Mouse (Mus musculus): ENCODE measurements around the gene Stab1.
A peak's percentile ranks its signal among the peaks of the same experiment; 100 is the strongest.

Gene Stab1

DNA sequence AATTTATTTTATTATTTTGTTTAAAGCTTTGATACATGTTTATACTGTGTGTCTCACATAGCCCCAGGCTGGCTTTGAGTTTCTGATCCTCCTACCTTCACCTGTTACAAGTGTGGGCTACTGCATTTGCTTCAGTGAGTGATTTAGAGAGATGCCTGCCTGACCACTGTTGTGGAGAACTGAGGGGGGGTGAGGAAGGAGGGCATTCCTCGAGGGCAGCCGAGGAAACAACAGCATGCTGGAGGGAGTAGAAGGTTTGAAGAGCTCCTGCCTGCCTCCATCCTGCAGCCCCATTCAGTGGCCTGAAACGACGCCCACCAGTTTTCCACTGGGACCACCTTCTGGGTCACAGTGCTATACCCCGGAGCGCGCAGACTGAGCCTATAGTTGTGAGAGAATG lies 3.0 kb downstream of the Stab1 start:
- DNase-seq (ENCODE audit: low spot score in 2 of 2): no peak

DNA sequence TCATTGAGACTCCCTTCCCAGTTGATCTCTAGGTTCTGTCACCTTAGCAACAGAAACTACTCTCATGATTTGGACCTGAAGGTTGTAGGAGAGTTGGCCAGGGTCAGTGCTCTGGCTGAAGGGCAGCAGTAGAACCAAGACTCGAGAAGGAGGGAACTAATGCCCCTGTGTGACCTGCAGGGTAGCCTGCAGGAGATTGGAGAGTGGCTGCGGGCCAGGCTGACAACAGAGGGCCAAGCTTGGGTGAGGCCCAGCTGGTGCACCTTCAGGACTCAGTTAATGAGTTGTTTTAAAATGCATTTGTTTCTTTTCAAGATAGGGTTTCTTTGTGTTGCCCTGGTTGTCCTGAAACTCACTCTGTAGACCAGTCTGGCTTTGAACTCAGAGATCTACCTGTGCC lies 3.4 kb downstream of the Stab1 start:
- DNase-seq (ENCODE audit: low spot score in 2 of 2): no peak

DNA sequence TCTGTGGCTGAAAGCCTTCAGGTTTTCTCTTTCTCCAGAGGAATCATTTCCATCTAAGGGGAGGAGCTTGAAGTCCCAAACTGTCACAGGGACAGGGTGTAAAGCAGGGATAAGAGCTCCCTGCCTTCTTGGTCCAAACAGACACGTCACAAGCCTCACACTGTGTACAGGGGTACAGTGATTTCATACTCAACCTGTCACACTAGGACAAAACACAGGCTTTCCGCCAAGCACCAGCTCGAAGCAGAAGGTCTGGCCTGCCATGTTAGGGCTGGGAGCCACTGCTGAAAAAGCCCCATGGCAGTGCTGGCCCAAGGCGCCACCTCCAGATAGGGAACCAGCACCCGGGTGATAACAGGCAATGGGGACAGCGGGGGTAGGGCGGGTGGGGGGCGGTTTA lies 4.4 kb downstream of the Stab1 start:
- DNase-seq (ENCODE audit: low spot score in 2 of 2): no peak

DNA sequence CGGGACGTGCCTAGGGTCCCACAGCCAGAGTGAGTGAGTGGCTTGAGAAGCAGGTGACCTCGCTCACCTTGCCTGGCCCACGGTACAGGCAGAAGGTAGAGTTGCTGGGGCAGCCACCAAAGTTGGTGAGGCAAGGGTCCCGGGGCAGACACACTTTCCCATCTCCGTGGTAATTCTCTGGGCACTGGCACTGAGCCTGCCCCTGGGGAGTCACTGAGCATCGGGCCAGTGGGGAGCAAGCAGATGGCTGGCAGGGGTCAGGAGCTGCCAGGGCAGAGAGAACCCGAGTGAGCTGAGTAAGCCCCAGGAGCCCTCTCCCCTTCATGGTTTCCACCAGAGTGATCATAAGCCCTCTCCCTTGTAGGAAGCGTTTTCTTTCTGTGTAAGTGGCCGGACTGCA lies 6.8 kb downstream of the Stab1 start:
- no peak for DNase-seq (ENCODE audit: low spot score in 2 of 2)

DNA sequence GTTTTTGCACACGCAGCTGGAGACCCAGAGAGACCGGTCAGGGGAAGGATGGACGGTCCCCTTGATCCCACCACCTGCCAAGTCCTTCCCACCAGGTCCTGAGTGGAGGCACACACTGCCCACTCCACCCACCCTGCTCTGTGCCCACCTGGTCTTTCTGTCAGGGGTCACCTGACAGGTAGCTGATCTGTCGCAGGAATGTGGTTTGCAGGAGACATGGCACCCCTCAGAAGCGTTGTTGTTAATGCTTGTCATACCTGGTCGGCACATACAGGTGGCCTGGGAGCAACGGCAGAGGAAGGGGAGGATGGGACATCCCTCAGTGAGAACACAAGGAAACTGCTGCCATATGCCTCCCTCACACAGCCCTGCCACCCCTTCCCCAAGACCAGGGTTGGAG lies 7.2 kb downstream of the Stab1 start:
- no peak for DNase-seq (ENCODE audit: low spot score in 2 of 2)

DNA sequence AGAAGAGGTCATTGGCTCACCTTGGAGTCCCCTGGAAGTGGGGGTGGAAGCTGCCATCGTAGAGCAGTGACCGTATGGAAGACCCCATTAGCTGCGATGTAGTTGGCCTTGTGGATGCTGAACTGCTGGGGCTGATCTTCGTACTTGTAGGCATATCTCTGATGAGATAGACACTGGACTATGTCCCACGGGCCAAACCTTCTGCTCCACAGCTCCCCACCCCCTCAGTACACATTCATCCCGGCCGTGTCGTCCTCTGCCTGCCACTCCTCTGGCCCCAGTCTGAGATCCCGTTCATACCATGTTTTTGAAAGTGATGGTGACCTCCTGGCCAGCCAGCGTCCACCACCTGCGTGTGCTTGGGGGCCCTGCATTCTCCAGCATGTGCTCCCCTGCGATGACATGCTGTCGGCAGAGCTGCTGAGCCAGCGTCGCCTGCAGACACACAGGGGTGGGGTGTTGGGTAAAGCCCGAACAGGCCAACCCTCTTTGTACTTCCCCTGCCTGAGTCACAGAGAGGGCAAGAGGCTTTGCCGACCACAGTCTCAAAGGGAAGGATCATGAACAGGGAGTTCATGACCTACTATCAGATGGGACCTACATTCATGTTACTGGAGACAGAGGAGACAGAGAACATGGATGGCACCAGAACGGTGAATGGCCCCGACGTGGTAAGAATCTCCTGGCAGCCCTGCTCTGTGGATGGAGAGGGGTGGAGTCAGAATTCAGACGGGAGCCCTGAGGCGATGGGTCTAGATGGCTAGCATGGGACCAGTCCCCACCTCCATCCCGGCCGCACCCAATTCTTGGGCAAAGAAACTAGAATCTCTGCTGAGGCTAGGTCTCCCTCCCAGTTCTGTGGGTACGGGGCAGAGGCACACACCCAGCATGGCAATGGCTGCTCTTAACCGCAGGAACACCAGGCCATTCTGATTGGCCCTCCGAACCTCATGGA lies 8.0 kb downstream of the Stab1 start:
- no peak for DNase-seq (ENCODE audit: low spot score in 2 of 2)

DNA sequence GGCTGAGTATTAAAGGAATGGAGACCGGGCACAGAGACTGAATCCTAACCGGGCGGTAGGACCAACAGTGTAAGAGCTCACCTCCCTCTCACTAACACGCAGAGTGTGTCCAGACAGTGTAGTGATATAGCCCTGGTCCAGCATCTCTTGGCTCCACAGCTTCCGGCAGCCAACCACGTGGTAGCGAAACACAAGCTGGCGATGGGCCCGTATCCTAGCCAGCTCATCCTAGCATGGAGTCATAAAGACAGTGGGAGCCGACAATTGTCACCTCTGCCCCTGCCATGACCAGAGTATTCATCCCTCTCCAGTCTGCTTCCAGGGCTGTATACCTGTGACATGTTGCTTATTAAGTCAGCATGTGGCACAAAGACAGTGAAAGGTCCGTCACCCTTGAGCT lies 22.7 kb downstream of the Stab1 start:
- DNase-seq (ENCODE audit: low spot score in 2 of 2): no peak

DNA sequence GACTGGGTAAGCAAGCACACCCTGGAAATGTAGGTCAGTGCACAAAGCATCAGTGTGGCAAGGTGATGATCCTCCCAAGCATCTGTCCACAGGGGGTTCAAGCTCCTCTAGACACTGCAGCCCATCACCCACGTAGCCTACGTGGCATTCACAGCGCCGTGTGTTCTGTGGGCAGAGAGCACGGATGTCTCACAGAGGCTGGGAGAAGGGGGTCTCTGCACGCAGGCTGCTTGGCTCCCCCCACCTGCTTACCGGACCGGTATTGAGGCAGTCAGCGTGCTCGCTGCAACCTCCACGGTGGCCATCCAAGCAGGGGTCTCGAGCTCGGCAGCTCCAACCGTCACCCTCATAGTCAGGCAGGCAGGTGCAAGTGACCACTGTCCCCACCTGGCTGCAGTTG lies 27.4 kb downstream of the Stab1 start:
- DNase-seq (ENCODE audit: low spot score in 2 of 2): no peak

DNA sequence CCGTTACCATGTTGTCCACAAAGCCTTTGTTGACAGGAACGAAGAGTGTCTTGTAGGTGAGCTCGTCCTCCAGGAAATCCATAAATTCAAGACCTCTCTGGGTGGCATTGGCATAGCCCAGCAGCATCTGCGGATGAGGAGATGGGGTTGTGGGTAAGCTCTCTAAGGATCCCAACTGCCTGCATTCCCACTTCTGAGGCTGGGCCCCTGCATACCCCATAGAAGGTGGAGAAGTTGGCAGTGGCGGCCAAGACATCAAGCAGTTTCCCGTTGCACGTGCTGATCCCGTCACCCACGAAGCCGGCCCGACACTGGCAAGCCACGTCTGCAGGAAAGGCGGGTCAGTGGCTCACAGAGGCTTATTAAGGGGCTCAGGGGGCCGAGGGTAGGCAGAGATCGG lies 28.3 kb downstream of the Stab1 start:
- DNase-seq (ENCODE audit: low spot score in 2 of 2): no peak

DNA sequence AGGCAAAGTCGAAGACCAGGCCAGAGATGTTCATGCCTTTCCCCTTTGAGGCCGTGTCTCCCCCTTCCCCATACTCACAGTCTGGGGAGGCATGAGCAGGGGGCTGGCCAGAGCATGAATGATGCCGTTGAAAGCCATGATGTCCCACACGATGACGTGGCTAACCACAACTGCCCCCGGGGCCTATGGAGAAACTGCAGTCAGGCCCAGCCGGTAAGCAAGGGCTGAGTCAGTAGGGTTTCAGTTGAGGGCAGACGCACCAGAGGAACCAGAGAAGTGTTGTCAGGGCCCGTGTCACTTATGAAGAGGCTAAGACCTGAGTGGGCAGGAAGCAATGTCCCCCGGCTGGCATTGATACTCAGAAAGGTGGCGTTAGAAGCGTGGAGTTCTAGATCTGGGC lies 28.8 kb downstream of the Stab1 start:
- DNase-seq (ENCODE audit: low spot score in 2 of 2): no peak

DNA sequence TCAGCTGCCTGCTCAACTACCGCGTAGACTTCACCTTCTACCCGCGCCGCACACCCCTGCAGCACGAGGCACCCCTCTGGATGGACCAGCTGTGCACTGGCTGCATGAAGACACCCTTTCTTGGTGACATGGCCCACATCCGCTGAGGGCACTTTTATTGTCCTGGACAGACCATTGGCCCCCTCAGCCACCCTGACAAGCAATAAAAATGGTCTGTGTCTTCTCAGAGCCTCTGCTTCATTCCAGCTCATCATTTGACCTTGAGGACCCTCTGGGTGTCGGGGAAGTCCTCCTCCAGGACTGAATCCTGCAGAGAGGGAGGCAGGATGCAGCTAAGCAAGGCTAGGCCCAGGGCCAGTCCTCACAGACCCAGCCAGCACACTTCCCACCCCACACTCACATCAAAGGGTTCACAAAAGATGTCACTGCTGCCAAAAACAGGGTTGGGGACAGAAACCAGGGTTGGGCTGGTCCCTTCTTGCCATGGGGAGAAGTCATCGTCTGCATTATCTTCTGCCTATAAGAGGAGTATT lies 29.5 kb downstream of the Stab1 start:
- DNase-seq (ENCODE audit: low spot score in 2 of 2): no peak

DNA sequence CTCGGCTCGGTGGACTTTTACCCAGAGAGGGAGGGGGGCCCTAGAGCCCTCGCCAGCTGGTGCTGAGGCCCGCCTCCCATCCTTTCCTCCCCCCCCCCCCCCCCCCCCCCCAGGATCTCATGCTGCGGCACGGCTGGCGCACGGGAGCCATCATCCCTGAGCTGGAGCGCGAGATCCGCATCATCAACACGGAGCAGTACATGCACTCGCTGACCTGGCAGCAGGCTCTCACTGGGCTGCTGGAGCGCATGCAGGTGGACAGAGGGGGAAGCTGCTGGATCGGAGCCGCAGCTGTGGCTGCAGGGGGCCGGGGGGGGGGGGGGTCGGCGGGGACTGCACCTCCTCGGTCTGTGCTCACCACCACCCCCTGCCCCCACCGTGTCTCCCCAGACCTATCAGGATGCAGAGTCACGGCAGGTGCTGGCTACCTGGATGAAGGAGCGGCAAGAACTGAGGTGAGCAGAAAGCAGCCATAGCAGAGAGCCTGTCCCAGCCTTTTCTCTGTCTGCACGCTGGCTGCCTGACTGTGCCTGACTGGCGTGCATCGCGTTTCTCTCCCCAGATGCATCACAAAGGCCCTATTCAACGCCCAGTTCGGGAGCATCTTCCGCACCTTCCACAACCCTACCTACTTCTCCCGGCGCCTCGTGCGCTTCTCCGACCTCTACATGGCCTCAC lies 30.1 kb downstream of the Stab1 start:
- no peak for DNase-seq (ENCODE audit: low spot score in 2 of 2)

DNA sequence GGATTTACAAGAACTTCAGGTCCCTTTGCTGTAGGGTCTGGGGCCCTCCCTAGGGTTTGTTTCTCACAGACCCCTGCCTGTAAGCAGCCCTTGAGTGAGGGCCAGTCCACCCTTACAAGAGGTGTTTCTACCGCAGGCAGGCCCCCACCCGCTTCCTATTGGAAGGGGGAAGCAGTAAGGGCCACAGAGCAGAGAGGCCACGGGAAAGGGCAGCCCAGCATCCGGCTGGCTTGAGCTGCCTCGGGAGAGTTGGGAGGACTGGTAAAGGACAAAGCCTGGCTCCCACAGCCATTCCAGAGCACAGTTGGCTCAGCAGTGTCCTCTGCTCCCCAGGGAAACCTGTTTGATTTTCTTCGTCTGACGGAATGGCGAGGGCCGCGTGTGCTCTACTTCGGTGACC lies 30.6 kb downstream of the Stab1 start:
- DNase-seq (ENCODE audit: low spot score in 2 of 2): no peak

DNA sequence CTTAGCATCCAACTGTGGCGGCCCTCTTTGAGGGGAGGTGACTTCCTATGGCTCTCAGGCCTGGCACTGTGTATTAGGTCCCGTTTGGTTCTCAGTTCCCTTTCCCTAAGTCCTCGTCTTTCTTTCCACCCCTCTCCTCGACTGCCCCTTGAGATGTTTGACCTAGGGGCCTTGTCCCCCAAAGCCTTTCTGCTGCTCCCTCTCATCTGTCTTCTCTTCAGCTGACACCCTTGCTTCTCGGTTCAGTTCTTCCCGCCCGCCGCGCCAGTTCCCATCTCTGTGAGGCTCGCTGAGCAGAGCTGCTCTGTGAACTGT lies 31.2 kb downstream of the Stab1 start:
- DNase-seq (ENCODE audit: low spot score in 2 of 2): no peak

DNA sequence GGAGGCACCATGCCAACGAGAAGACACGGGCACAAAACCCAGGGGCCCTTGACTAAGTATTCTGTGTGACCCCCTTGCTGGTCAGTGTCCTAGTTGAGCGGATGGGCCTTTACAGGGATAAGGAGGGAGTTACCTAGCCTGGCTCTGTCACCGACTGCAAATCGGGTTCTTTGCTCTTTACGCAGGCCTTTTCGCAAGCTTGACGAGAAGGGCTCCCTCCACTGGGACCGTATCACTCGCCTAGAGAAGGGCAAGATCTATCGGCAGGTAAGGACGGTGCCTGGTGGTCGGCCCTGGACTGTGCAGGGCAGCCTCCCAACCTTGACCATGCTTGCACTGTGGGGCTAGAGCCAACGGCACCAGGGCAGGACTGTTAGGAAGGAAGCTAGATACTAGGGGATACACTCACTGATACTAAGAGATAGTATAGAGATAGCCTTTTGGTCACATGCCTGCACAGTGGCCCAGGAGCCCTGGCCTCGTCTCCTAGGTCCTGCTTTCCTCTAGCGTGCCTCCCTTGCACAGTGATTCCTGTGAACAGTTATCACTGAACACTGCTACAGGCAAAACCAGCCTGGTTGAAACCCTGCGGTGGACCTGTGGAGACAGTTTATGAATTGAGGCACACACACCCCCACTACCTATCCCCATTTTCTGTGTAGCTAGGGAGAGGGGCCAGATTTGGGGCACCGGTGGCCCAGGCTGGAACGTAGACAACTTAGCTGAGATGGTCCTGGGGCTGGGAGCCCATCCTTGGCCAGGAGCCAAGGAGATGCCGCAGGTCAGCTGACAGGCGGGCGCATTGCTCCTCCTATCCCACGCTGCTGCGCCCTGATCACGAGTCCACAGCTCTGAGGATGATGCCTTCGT lies 31.8 kb downstream of the Stab1 start:
- peak in 1 of 2 experiments; percentile 14 for DNase-seq (ENCODE audit: low spot score in 2 of 2)

DNA sequence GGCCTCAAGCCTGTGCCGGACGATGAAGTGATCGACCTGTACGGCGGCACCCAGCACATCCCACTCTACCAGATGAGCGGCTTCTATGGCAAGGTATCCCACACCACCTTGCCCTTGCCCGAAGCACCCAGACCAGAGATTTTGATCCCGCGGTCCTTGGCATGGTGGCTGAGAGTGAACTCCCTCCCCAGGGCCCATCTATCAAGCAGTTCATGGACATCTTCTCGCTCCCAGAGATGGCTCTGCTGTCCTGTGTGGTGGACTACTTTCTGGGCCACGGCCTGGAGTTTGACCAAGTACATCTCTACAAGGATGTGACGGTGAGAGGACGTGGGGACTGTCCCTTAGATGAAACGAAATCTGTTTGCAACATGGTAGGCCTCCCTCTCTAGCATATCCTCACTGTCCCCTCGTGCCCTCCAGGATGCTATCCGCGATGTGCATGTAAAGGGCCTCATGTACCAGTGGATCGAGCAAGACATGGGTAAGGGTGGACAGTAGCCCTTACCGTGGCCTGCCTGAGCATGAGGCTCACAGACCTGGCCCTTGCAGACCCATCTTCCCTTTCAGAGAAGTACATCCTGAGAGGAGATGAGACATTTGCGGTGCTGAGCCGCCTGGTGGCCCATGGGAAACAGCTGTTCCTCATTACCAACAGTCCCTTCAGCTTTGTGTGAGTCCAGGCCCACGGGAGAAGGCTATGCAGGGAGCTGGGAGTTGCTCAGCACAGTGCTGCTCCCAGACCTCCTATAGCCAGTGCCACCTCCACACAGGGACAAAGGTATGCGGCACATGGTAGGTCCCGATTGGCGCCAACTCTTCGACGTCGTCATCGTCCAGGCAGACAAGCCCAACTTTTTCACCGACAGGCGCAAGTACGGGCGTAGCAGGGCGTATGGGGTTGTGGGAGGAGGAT lies 32.7 kb downstream of the Stab1 start:
- peak in 1 of 2 experiments; percentile 12 for DNase-seq (ENCODE audit: low spot score in 2 of 2)

DNA sequence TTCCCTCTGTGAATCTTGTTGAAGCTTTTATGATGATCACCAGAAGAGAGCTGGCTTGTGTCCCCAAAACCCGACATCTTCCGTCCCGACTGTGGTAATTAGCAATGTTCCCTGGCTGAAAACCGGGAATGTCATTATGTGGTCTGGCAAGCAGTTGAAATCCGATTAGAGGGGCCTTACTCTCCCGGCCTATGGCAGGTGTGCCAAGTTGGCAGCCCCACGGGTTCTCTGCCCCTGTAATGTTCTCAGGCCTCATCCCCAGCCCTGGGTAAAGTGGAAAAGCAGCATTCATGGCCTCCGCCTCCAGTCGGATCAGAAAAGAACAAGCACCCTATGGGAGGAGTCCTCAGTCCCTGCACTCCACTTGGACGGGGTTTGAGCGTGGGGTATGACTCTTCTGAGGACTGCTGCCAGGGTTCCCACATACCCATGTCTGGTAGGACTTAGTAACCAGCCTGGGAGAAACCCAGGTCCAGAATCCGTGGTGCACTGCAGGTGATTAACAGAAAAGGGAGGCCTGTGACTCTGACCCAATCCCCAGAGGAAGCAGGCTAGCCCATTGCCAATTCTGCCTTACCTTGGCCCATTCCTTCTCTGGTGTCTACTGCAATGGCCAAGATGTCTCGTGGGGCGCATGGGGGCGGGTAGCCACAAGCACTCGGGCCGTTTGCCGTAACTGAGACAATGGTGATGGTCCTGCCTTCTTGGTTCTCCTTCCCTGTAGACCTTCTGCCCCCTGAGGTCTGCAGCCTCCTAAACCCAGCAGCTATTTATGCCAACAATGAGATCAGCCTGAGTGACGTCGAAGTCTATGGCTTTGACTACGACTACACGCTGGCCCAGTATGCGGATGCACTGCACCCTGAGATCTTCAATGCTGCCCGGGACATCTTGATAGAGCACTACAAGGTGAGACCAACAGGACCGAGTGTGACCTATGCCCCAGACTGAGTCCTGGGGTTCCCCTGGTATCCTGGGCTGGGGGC lies 34.1 kb downstream of the Stab1 start:
- peak in 1 of 2 experiments; percentile 11 for DNase-seq (ENCODE audit: low spot score in 2 of 2)

DNA sequence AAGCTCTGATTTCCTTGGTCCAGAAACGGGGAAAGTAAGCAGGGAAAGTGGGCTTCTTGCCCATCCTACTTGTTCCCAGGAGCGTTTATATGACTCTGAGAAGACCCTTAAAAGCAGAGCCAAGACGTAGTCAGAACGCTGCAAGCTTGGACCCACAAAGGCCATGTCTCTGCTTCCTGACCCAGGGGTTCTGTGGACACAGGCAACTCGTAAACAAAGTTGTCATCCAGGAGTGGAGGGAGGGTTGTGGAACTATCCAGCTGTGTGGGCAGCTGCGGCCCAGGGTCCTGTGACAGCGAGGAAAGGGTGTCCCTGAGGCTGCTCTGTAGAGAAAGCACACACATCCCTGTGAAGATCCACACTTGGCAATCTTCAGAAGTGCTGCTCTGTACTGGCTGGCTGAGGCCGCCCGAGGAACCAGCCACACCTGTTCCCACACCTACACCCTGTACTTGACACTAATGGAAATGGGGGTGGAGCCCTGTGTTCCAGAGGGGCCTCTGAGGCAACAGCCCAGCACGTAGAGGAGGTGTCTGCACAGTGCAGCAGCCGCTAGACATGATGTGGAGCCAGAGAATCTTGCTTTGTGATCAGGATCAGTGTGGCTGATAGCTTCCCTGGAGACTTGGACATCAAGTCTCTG lies 35.3 kb downstream of the Stab1 start:
- DNase-seq (ENCODE audit: low spot score in 2 of 2): peak in 1 of 2 experiments; percentile 13

DNA sequence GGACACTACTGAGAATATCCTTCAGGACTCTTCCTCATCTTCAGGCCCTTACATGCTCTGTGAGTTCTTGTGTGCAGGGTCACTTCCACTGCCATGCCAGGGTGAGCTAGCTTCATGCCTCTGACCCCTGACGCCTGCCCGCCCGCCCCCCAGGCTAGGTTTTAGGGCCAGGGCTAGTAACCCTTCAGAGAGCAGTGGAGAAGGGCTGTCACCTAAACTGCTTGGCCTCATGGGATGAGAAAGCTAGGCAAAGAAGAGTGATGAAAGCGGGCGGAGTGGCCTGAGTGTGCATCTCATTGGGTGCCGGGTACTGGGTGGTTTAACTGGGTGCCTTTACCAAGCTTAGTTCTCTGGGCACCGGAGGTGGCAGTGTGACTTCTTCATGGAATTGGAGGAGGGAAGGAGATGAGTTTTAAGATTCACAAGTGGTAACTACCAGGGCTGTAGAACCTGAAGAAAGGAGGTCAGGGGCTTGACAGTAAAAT lies 35.9 kb downstream of the Stab1 start:
- DNase-seq (ENCODE audit: low spot score in 2 of 2): peak in 1 of 2 experiments; percentile 16
